Mouse (Mus musculus): ENCODE measurements around the gene Rps18. TPM values are rescaled to one million over a fixed set of nuclear protein-coding genes. Genes with fewer than 3 reads are reported as not detected.

The Rps18 gene
- polyA plus RNA-seq, 1 experiment, result 517 TPM

DNA sequence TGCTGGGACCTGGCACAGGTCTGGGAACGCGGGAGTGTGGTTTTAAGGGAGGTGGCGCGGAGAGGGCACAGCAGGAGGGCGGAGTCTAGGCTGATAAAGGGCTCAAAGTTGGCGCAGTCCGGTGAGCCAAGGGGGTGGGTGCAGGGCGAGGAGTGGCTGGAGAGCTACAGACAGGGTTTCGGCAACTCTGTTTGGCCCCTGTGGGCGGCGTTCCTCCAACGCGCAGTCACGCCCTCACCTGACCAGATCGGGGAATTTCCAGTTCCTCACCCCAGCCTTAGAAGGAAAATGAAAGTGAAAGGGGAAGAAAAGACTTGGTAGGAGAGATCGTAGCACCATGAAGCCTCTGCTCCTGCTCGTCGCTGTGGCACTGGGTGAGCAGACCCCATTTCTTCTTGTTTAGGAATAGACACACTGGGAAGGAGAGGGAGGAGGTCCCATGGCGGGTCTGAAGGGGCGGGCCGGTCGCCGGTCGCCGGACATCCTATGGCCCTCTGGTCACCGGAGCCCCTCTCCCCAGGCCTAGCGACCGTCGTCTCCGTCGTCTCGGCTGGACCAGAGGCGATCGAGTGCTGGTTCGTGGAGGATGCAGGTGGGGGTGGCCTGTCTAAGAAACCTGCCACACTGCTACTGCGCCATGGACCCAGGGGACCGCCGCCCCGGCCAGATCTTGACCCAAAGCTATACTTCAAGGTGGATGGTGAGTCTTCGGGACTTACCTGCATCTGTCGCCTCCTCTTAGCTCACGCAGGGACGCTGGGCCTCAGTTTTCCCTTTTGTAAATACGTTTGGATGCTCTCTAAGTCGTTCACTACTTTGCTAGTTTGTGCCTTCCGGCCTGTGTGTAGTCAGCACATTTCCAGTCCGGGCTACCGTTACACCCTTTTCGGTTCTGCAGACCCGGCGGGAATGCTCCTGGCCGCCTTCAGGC is 36.2 kb downstream of the Rps18 start:
- Histone ChIP-seq H3K79me3 (ENCODE audit: low read depth) (peaks cover 2% of the 10 kb centered on the region), H3ac (ENCODE audit: control insufficient read depth, insufficient read length, low read depth) (peak overlapping the region; percentile 68), H3K4me3 (ENCODE audit: insufficient read depth, poor library complexity, severe bottlenecking) (peak overlapping the region; percentile 93), H3K27me3 (ENCODE audit: control insufficient read depth, insufficient read depth, insufficient read length) (no peaks in the 10 kb centered on the region), H3K79me2 (ENCODE audit: control insufficient read depth, insufficient read depth) (peaks cover 39% of the 10 kb centered on the region), H3K36me3 (ENCODE audit: control insufficient read depth, insufficient read depth) (peaks cover 19% of the 10 kb centered on the region)
- TF ChIP-seq MAX (IDR thresholded peaks at IDR 0.05) (no peak), CTCF (IDR thresholded peaks at IDR 0.05; ENCODE audit: control insufficient read depth, insufficient read depth, insufficient read length) (no peak), FOSL1 (IDR thresholded peaks at IDR 0.05; ENCODE audit: insufficient read depth, low read length, poor library complexity, severe bottlenecking) (no peak), MYOG (IDR thresholded peaks at IDR 0.05; ENCODE audit: control insufficient read depth, extremely low read depth, insufficient read length) (no peak), MYOD1 (IDR thresholded peaks at IDR 0.05; ENCODE audit: control insufficient read depth, insufficient read length, low read depth) (no peak), CEBPB (IDR thresholded peaks at IDR 0.05; ENCODE audit: low read depth) (no peak), USF1 (IDR thresholded peaks at IDR 0.05; ENCODE audit: low read depth) (peak; percentile 22)

DNA sequence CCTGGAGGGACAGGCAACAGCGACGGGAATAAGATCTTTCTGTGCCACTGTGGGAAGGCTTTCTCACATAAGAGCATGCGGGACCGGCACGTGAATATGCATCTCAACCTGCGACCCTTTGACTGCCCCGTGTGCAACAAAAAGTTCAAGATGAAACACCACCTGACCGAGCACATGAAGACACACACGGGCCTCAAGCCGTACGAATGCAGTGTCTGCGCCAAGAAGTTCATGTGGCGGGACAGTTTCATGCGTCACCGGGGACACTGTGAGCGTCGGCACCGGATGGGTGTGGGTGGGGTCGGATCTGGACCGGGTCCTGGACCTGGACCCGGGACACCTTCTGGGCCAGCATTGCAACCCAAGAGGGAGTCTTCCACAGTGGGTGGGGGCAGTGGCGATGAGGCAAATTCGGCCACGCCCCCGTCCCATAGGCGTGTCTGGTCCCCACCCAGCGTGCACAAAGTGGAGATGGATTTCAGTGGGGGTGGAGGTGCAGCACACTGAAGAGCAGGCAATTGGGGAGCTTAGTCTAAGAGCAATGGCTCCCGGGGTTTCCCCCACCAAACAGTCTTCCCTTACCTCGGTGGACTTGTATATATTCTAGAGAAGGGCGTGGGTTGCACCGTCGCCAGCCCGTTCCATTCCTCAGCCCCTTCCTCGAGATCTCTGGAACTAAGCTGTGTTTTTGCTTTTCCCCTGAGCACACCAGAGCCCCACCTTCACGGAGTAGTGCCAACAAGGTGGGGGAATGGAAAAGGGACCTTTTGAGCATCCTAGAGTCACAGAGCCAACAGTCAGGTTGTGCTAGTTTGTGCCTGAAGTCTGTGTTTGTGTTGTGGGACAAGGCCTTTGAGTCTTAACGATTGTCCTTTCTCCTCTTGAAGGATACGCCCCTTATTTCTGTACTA is 37.3 kb downstream of the Rps18 start:
- Histone ChIP-seq H3ac (ENCODE audit: control insufficient read depth, insufficient read length, low read depth) (no peak overlapping the region), H3K27me3 (ENCODE audit: control insufficient read depth, insufficient read depth, insufficient read length) (no peaks in the 10 kb centered on the region), H3K79me3 (ENCODE audit: low read depth) (peaks cover 2% of the 10 kb centered on the region), H3K4me3 (ENCODE audit: insufficient read depth, poor library complexity, severe bottlenecking) (peak overlapping the region; percentile 93), H3K79me2 (ENCODE audit: control insufficient read depth, insufficient read depth) (peaks cover 44% of the 10 kb centered on the region), H3K36me3 (ENCODE audit: control insufficient read depth, insufficient read depth) (peaks cover 29% of the 10 kb centered on the region)
- TF ChIP-seq MAX (IDR thresholded peaks at IDR 0.05) (no peak), MYOG (IDR thresholded peaks at IDR 0.05; ENCODE audit: control insufficient read depth, extremely low read depth, insufficient read length) (no peak), CTCF (IDR thresholded peaks at IDR 0.05; ENCODE audit: control insufficient read depth, insufficient read depth, insufficient read length) (no peak), FOSL1 (IDR thresholded peaks at IDR 0.05; ENCODE audit: insufficient read depth, low read length, poor library complexity, severe bottlenecking) (no peak), CEBPB (IDR thresholded peaks at IDR 0.05; ENCODE audit: low read depth) (no peak), MYOD1 (IDR thresholded peaks at IDR 0.05; ENCODE audit: control insufficient read depth, insufficient read length, low read depth) (no peak), USF1 (IDR thresholded peaks at IDR 0.05; ENCODE audit: low read depth) (no peak)

DNA sequence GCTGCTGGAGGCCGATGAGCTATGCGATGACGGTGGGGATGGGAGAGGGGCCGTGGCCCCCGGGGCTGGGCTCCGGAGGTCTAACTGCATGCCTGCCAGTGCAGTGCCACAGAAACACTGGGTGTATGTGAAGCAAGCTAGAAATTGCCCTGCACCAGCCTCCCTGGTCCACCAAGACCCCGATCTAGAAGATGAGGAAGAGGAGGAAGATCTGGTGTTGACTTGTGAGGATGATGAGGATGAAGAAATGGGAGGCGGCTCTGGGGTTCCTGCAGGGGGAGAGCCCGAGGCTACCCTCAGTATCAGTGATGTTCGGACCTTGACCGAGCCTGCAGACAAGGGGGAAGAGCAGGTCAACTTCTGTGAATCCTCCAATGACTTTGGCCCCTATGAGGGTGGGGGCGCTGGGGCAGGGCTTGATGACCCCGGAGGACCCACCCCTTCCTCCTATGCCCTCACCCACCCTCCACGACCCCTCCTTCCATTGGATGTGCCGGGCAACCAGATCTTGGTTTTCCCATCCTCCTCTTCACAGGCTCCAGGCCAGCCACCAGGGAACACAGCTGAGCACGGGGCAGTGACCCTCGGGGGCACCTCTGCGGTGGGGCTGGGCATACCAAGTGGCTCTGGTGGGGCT is 38.0 kb downstream of the Rps18 start:
- H3K27me3 ChIP-seq (ENCODE audit: control insufficient read depth, insufficient read depth, insufficient read length), result no peaks in the 10 kb centered on the region
- H3K79me2 ChIP-seq (ENCODE audit: control insufficient read depth, insufficient read depth), result peaks cover 48% of the 10 kb centered on the region
- H3ac ChIP-seq (ENCODE audit: control insufficient read depth, insufficient read length, low read depth), result no peak overlapping the region
- no peak for TF ChIP-seq MYOG (IDR thresholded peaks at IDR 0.05; ENCODE audit: control insufficient read depth, extremely low read depth, insufficient read length)
- TF ChIP-seq MAX (IDR thresholded peaks at IDR 0.05), result no peak
- no peak for TF ChIP-seq FOSL1 (IDR thresholded peaks at IDR 0.05; ENCODE audit: insufficient read depth, low read length, poor library complexity, severe bottlenecking)
- no peak for TF ChIP-seq CTCF (IDR thresholded peaks at IDR 0.05; ENCODE audit: control insufficient read depth, insufficient read depth, insufficient read length)
- H3K79me3 ChIP-seq (ENCODE audit: low read depth), result peaks cover 2% of the 10 kb centered on the region
- H3K36me3 ChIP-seq (ENCODE audit: control insufficient read depth, insufficient read depth), result peaks cover 34% of the 10 kb centered on the region
- H3K4me3 ChIP-seq (ENCODE audit: insufficient read depth, poor library complexity, severe bottlenecking), result no peak overlapping the region

DNA sequence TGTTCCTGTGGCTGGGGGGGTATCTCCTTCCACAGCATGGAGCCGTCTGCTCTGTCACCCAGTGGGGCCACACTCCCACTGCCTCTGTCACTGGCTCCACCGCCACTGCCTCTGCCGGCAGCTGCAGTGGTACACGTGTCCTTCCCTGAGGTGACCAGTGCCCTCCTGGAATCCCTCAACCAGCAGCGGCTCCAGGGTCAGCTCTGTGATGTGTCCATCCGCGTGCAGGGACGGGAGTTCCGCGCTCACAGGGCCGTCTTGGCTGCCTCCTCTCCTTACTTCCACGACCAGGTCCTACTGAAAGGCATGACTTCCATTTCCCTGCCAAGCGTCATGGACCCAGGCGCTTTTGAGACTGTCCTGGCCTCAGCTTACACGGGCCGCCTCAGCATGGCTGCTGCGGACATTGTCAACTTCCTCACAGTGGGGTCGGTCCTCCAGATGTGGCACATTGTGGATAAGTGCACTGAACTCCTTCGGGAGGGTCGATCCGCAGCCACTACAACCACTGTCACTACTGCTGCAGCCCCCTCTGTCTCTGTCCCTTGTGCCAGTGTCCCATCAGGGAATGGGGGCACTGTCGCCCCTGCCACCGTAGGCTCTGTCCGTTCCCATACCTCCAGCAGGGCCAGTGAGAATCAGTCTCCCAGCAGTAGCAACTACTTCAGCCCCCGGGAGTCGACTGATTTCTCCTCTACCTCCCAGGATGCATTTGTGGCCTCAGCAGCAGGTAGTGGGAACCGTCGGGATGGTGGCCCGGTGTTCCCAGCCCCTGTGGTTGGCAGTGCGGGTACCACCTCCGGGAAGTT is 38.8 kb downstream of the Rps18 start:
- Histone ChIP-seq H3K36me3 (ENCODE audit: control insufficient read depth, insufficient read depth) (peaks cover 37% of the 10 kb centered on the region), H3ac (ENCODE audit: control insufficient read depth, insufficient read length, low read depth) (peak overlapping the region; percentile 50), H3K4me3 (ENCODE audit: insufficient read depth, poor library complexity, severe bottlenecking) (peak overlapping the region; percentile 46), H3K27me3 (ENCODE audit: control insufficient read depth, insufficient read depth, insufficient read length) (no peaks in the 10 kb centered on the region), H3K79me3 (ENCODE audit: low read depth) (peaks cover 2% of the 10 kb centered on the region), H3K79me2 (ENCODE audit: control insufficient read depth, insufficient read depth) (peaks cover 49% of the 10 kb centered on the region)
- no peak for TF ChIP-seq MYOG (IDR thresholded peaks at IDR 0.05; ENCODE audit: control insufficient read depth, extremely low read depth, insufficient read length)
- TF ChIP-seq MAX (IDR thresholded peaks at IDR 0.05), result no peak
- no peak for TF ChIP-seq CEBPB (IDR thresholded peaks at IDR 0.05; ENCODE audit: low read depth)
- TF ChIP-seq CTCF (IDR thresholded peaks at IDR 0.05; ENCODE audit: control insufficient read depth, insufficient read depth, insufficient read length), result no peak
- no peak for TF ChIP-seq USF1 (IDR thresholded peaks at IDR 0.05; ENCODE audit: low read depth)
- no peak for TF ChIP-seq MYOD1 (IDR thresholded peaks at IDR 0.05; ENCODE audit: control insufficient read depth, insufficient read length, low read depth)
- no peak for TF ChIP-seq FOSL1 (IDR thresholded peaks at IDR 0.05; ENCODE audit: insufficient read depth, low read length, poor library complexity, severe bottlenecking)

Measured in C2C12 (cell line).